Mouse (Mus musculus) MEL (cell line): Measurements from ENCODE around the gene Hinfp. TPM values are rescaled to one million over a fixed set of nuclear protein-coding genes. Genes with fewer than 3 reads are reported as not detected.

Source experiments
- DNase-seq: peaks from one replicate; pipeline ENCODE4 v3.0.0; 2011; ENCODE audit warnings: low read depth, low spot score
- H3K27ac ChIP-seq: 2 replicates; pipeline ENCODE4 v1.5.1; 2012; ENCODE audit warnings: low read depth, mild to moderate bottlenecking, control low read depth, low read length, moderate library complexity; ENCODE audit not compliant: control insufficient read depth
- H3K27me3 ChIP-seq, 2 experiments: fragments of 150-350 bp in 1 of 2; sonication (generic) in 1 of 2; 2 replicates each; pipeline ENCODE4 v1.6.1; 2012; ENCODE audit warnings: low read length in 2 of 2, mild to moderate bottlenecking in 2 of 2, improper control_type of control experiment in 1 of 2, moderate library complexity in 1 of 2; ENCODE audit not compliant: insufficient read depth in 2 of 2, control insufficient read depth in 1 of 2
- H3K36me3 ChIP-seq, 2 experiments: 2 replicates each; pipeline ENCODE4 v1.6.1; 2012 to 2014; ENCODE audit warnings: low read length in 2 of 2, improper control_type of control experiment in 1 of 2, inconsistent platforms in 1 of 2, mild to moderate bottlenecking in 1 of 2; ENCODE audit not compliant: insufficient read depth in 2 of 2, control insufficient read depth in 1 of 2
- H3K4me1 ChIP-seq, 2 experiments: fragments of 150-350 bp in 1 of 2; sonication (generic) in 1 of 2; 2 replicates each; pipeline ENCODE4 v1.6.1; 2012; ENCODE audit warnings: low read length in 2 of 2, improper control_type of control experiment in 1 of 2, mild to moderate bottlenecking in 1 of 2; ENCODE audit not compliant: insufficient read depth in 2 of 2, control insufficient read depth in 1 of 2
- H3K4me3 ChIP-seq, 2 experiments: fragments of 150-350 bp in 1 of 2; sonication (generic) in 1 of 2; 2 replicates each; pipeline ENCODE4 v1.5.1; 2012; ENCODE audit warnings: low read depth in 2 of 2, low read length in 2 of 2, mild to moderate bottlenecking in 2 of 2, moderate library complexity in 2 of 2, control low read depth in 1 of 2, improper control_type of control experiment in 1 of 2; ENCODE audit not compliant: control insufficient read depth in 1 of 2, insufficient read depth in 1 of 2
- H3K79me2 ChIP-seq: 2 replicates; pipeline ENCODE4 v1.6.1; 2012; ENCODE audit warnings: mild to moderate bottlenecking, low read length, moderate library complexity; ENCODE audit not compliant: control insufficient read depth, poor library complexity, insufficient read depth
- H3K9ac ChIP-seq: 2 replicates; pipeline ENCODE4 v1.6.1; 2012; ENCODE audit warnings: low read depth, mild to moderate bottlenecking, control low read depth, low read length, moderate library complexity; ENCODE audit not compliant: control insufficient read depth, poor library complexity, severe bottlenecking
- H3K9me3 ChIP-seq: fragments of 150-350 bp; sonication (generic); replicated peaks from 2 replicates; pipeline ENCODE4 v1.6.1; 2012; ENCODE audit warnings: mild to moderate bottlenecking, low read length, improper control_type of control experiment, moderate library complexity; ENCODE audit not compliant: insufficient read depth
- BHLHE40 ChIP-seq: IDR thresholded peaks from 2 replicates; pipeline ENCODE4 v1.6.1; 2012; ENCODE audit warnings: low read depth, mild to moderate bottlenecking, inconsistent platforms, low read length, improper control_type of control experiment, borderline replicate concordance
- CHD2 ChIP-seq: IDR thresholded peaks from 2 replicates; pipeline ENCODE4 v1.6.1; 2011; ENCODE audit warnings: low read length, improper control_type of control experiment
- GABPA ChIP-seq: IDR thresholded peaks from 2 replicates; pipeline ENCODE4 v1.6.1; 2012; ENCODE audit warnings: low read depth, mild to moderate bottlenecking, inconsistent platforms, low read length, improper control_type of control experiment, moderate library complexity
- GATA1 ChIP-seq: IDR thresholded peaks from 2 replicates; pipeline ENCODE4 v1.6.1; 2011; ENCODE audit warnings: low read depth, low read length, improper control_type of control experiment
- JUND ChIP-seq: IDR thresholded peaks from 2 replicates; pipeline ENCODE4 v1.6.1; 2011; ENCODE audit warnings: low read depth, mild to moderate bottlenecking, improper control_type of control experiment, low read length
- MXI1 ChIP-seq: IDR thresholded peaks from 2 replicates; pipeline ENCODE4 v1.6.1; 2011; ENCODE audit warnings: mild to moderate bottlenecking, low read depth, low read length, improper control_type of control experiment
- MYC ChIP-seq: IDR thresholded peaks from 2 replicates; pipeline ENCODE4 v1.6.1; 2011; ENCODE audit warnings: low read depth, mild to moderate bottlenecking, low read length, improper control_type of control experiment, moderate library complexity
- NRF1 ChIP-seq: IDR thresholded peaks from 2 replicates; pipeline ENCODE4 v1.6.1; 2014; ENCODE audit warnings: low read depth, mild to moderate bottlenecking, inconsistent platforms, low read length, improper control_type of control experiment, moderate library complexity; ENCODE audit not compliant: poor library complexity, insufficient read depth, severe bottlenecking
- POLR2AphosphoS5 ChIP-seq: IDR thresholded peaks from 2 replicates; pipeline ENCODE4 v1.6.1; 2012; ENCODE audit warnings: low read depth, borderline replicate concordance, mild to moderate bottlenecking, inconsistent platforms, low read length, moderate library complexity, mixed read lengths
- RAD21 ChIP-seq: IDR thresholded peaks from 2 replicates; pipeline ENCODE4 v1.6.1; 2011; ENCODE audit warnings: mild to moderate bottlenecking, low read depth, low read length, improper control_type of control experiment
- RCOR1 ChIP-seq: IDR thresholded peaks from 2 replicates; pipeline ENCODE4 v1.6.1; 2012; ENCODE audit warnings: low read depth, mild to moderate bottlenecking, inconsistent platforms, low read length, improper control_type of control experiment
- SIN3A ChIP-seq: IDR thresholded peaks from 2 replicates; pipeline ENCODE4 v1.6.1; 2012; ENCODE audit warnings: low read length, improper control_type of control experiment, inconsistent platforms
- TAL1 ChIP-seq: IDR thresholded peaks from 2 replicates; pipeline ENCODE4 v1.6.1; 2012; ENCODE audit warnings: mild to moderate bottlenecking, inconsistent platforms, low read length, moderate library complexity, mixed read lengths
- TBP ChIP-seq: IDR thresholded peaks from 2 replicates; pipeline ENCODE4 v1.8.0; 2011; ENCODE audit warnings: low read depth, low read length, improper control_type of control experiment
- TCF12 ChIP-seq: IDR thresholded peaks from 2 replicates; pipeline ENCODE4 v1.6.1; 2014; ENCODE audit warnings: low read depth, mild to moderate bottlenecking, inconsistent platforms, low read length, improper control_type of control experiment, moderate library complexity
- UBTF ChIP-seq: IDR thresholded peaks from 2 replicates; pipeline ENCODE4 v1.6.1; 2012; ENCODE audit warnings: low read depth, mild to moderate bottlenecking, inconsistent platforms, low read length, improper control_type of control experiment, moderate library complexity, borderline replicate concordance; ENCODE audit not compliant: insufficient read depth
- USF1 ChIP-seq: IDR thresholded peaks from 2 replicates; pipeline ENCODE4 v1.6.1; 2014; ENCODE audit warnings: low read depth, mild to moderate bottlenecking, inconsistent platforms, low read length, improper control_type of control experiment, moderate library complexity
- ZNF384 ChIP-seq: IDR thresholded peaks from 2 replicates; pipeline ENCODE4 v1.6.1; 2012; ENCODE audit warnings: low read depth, mild to moderate bottlenecking, inconsistent platforms, low read length, improper control_type of control experiment
- polyA plus RNA-seq, 2 experiments: library from polyadenylated mRNA; stranded (reverse) in 1 of 2; unstranded in 1 of 2; fragments of >175 nt in 1 of 2; fragments of >200 nt in 1 of 2; gene quantifications; 2 replicates each; pipeline versions ENCODE4 v1.2.1 to v1.2.4; 2012; ENCODE audit warnings: low replicate concordance in 2 of 2, low read depth in 1 of 2; ENCODE audit not compliant: insufficient read length in 2 of 2, insufficient read depth in 1 of 2, missing spikeins in 1 of 2
- total RNA-seq: library from RNA; depleted of rRNA; stranded (reverse); fragments of 300-350 nt; gene quantifications from 2 replicates; pipeline ENCODE4 v1.2.3, GENCODE M21; 2012

Gene Hinfp
- total and polyA plus RNA-seq, 3 experiments: 16.4 to 31.3 TPM; not detected in 1

DNA sequence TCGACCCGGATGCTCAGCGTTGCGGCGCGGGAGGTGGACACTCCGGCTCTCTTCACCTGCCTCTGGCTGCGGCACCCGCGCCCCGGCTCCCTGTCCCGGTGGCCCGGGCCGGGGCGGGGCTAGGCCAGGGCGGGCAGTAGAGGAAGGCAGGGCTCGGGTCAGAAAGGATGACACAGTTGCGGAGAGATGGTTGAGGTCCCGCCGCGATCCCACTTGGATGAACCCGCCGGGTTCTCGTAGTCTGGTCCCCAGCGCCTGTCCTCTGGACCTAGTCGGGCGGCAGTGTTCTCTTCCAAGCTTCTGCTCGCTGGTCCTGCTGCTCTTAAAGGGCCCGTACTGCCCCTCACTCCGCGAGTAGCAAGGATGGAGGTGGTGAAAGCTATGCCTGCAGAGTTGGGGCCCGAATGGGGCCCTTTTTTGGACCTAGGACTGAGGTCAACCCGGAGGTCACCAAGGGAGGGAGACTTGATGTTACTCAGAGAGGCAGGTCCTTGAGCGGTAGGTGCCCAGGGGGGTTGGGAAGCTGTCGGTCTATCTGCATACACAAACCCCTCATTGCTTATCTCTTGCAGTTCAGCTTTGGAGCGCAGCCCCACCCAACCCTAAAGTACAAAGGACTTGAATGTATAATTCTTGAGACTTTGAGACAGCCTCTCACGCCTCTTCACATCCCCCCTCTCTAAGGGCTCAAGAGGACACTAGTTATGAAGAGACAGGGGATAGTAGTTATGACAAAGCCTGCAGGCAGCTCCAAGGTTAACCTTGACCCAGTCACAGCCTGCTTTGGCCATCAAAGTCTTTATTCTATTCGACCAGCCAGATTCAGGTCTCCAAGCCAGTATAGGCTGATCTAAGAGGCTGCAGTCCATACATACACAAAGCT is 17.2 kb downstream of the Hinfp start, which contains the start of gene Abcg4 (continued):
- TF ChIP-seq TBP (peak; percentile 56; the same call in 1 of the 2 replicates), SIN3A (peak; percentile 71; the same call in 1 of the 2 replicates), ZNF384 (no peak), BHLHE40 (no peak; the same call in 1 of the 2 replicates), TAL1 (peak; percentile 90), UBTF (no peak), GABPA (no peak), TCF12 (peak; percentile 93), RCOR1 (peak; percentile 45; the same call in 1 of the 2 replicates), NRF1 (no peak), USF1 (no peak), JUND (no peak), MYC (no peak), GATA1 (peak; percentile 94), CHD2 (peak; percentile 54; the same call in 1 of the 2 replicates)

DNA sequence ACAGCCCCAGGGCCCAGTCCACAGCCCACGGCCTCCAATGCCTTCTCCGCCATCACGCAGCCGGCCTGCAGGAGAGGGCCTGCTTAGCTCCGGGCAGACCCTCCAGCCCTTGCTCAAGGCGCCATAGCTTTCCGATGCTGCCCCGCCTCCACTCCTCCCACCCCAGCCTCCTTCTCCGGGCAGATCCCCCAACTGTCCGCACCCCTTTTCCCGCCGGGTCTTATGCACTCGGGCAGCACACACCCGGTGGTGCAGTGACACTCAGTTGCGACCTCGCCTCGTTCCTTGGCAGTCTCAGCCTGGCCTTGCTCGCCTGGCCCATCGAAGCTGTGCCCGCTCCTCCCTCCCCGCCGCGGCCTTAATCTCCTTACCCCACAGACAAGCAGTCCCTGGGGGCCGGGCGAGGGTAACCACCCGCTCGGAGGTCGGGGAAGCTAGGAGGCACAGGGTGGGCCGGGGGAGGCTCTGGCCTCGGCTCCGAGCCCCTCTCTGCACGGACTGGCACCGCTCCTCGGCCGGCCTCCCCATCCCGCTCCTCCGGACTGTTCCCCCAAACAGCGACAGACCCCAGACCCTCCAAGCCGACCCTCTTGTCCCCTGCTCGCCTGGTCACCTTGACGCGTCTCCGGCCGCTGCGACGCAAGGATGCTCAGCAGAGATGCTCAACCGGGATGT is 17.9 kb downstream of the Hinfp start:
- H3K9ac ChIP-seq: peak overlapping the region; percentile 64
- peak overlapping the region; percentile 95 for H3K27ac ChIP-seq
- peaks cover 8% of the 10 kb centered on the region; the same call in 1 of the 2 replicates for H3K79me2 ChIP-seq
- peaks cover 8 to 22% of the 10 kb centered on the region in 2 experiments for H3K4me1 ChIP-seq
- peak; percentile 64 for DNase-seq
- H3K9me3 ChIP-seq: no peaks in the 10 kb centered on the region
- H3K27me3 ChIP-seq: no peaks in the 10 kb centered on the region
- peaks cover 4 to 11% of the 10 kb centered on the region in 2 experiments for H3K36me3 ChIP-seq
- TF ChIP-seq POLR2AphosphoS5: 0 out of 2 replicates have a peak, but pooled peaks have one; percentile 50
- TF ChIP-seq NRF1: no peak
- no peak for TF ChIP-seq TCF12
- TF ChIP-seq MXI1: peak; percentile 11; the same call in 1 of the 2 replicates
- TF ChIP-seq UBTF: peak; percentile 85; the same call in 1 of the 2 replicates
- no peak for TF ChIP-seq RAD21
- peak overlapping the region; percentile 70 for H3K4me3 ChIP-seq
